Mouse (Mus musculus) megakaryocyte, embryonic 14.5 days (primary cell): ENCODE data around the gene Mrpl14.

ENCODE experiments used
- FLI1 ChIP-seq: IDR thresholded peaks from 2 replicates; pipeline ENCODE4 v1.6.1; 2012; ENCODE audit warnings: low read length, inconsistent platforms, mixed read lengths
- GATA1 ChIP-seq: IDR thresholded peaks from 3 replicates; pipeline ENCODE4 v1.6.1; 2012; ENCODE audit warnings: mixed read lengths, low read length, inconsistent platforms, borderline replicate concordance

- TF ChIP-seq GATA1 (no peak), FLI1 (no peak)
These were observed 47.4 kb upstream of the Mrpl14 start for GRCm38 (mm10) chr17:45638596-45639295.
